Mouse (Mus musculus): ENCODE measurements around the gene Klhl22.

- TF ChIP-seq CTCF (conservative IDR thresholded peaks at IDR 0.05 in 1 of 2, IDR thresholded peaks at IDR 0.05 in 1 of 2; ENCODE audit: low read depth in 2 of 2, low read length in 2 of 2) = peak in 1 of 2 experiments; percentile 70; a peak in 2 of 4 replicates
- no peak for TF ChIP-seq POLR2A (IDR thresholded peaks at IDR 0.05; ENCODE audit: low read depth, low read length)
- TF ChIP-seq EP300 (IDR thresholded peaks at IDR 0.05; ENCODE audit: low read length) = no peak
- no peak for TF ChIP-seq USF1 (IDR thresholded peaks at IDR 0.05; ENCODE audit: low read depth, low read length)
- TF ChIP-seq RAD21 (IDR thresholded peaks at IDR 0.05; ENCODE audit: low read depth, low read length) = no peak
- no peak for TF ChIP-seq ZMIZ1 (IDR thresholded peaks at IDR 0.05; ENCODE audit: low read depth, low read length)
- TF ChIP-seq NELFE (IDR thresholded peaks at IDR 0.05; ENCODE audit: low read depth, low read length) = no peak
Observed at GRCm38 (mm10) chr16:17732021-17732420, 27.4 kb upstream of the Klhl22 start.

All from CH12.LX (cell line).